Mouse (Mus musculus): ENCODE data around the gene Gucy2c. TPM values are rescaled to one million over a fixed set of nuclear protein-coding genes. Genes with fewer than 3 reads are reported as not detected.

Gene Gucy2c
- polyA plus RNA-seq, 1 experiment from 2014 or later, result 0.04 TPM

GRCm38 (mm10) chr6:136660831-136661705 is 120.5 kb downstream of the Gucy2c start:
- peak overlapping the region; percentile 87 for H3K4me2 ChIP-seq
- ATAC-seq (ENCODE audit: extremely low read depth, insufficient number of reproducible peaks, low FRiP score, low TSS enrichment), result no peak
- peaks cover 16% of the 10 kb centered on the region for H3K4me1 ChIP-seq
- no peak overlapping the region for H3K27ac ChIP-seq (replicated peaks)
- 14% methylated on average over 34 of the region's 34 CpGs for WGBS
- H3K27me3 ChIP-seq (replicated peaks), result peaks cover 35% of the 10 kb centered on the region
- no peaks in the 10 kb centered on the region for H3K36me3 ChIP-seq
- peak overlapping the region; percentile 52 for H3K4me3 ChIP-seq
- H3K9me3 ChIP-seq, result no peaks in the 10 kb centered on the region
- H3K9ac ChIP-seq, result peak overlapping the region; percentile 79

- no peak overlapping the region for H3K4me2 ChIP-seq
- no peaks in the 10 kb centered on the region for H3K36me3 ChIP-seq
- H3K4me1 ChIP-seq, result peaks cover 20% of the 10 kb centered on the region
- H3K4me3 ChIP-seq, result no peak overlapping the region
- WGBS, result 85% methylated on average over 9 of the region's 9 CpGs
- no peaks in the 10 kb centered on the region for H3K9me3 ChIP-seq
- no peak overlapping the region for H3K9ac ChIP-seq
- peaks cover 35% of the 10 kb centered on the region for H3K27me3 ChIP-seq (replicated peaks)
- H3K27ac ChIP-seq (replicated peaks), result no peak overlapping the region
- no peak for ATAC-seq (ENCODE audit: extremely low read depth, insufficient number of reproducible peaks, low FRiP score, low TSS enrichment)
These were observed 122.3 kb downstream of the Gucy2c start for GRCm38 (mm10) chr6:136659226-136659625.

- Histone ChIP-seq H3K9ac (no peak overlapping the region), H3K4me3 (no peak overlapping the region), H3K36me3 (no peaks in the 10 kb centered on the region), H3K27ac (replicated peaks) (no peak overlapping the region), H3K4me1 (peaks cover 21% of the 10 kb centered on the region), H3K4me2 (no peak overlapping the region), H3K27me3 (replicated peaks) (peaks cover 35% of the 10 kb centered on the region), H3K9me3 (no peaks in the 10 kb centered on the region)
- WGBS, result 63% methylated on average over 4 of the region's 4 CpGs
- ATAC-seq (ENCODE audit: extremely low read depth, insufficient number of reproducible peaks, low FRiP score, low TSS enrichment), result no peak
These were observed 123.3 kb downstream of the Gucy2c start for GRCm38 (mm10) chr6:136658303-136658702.

GRCm38 (mm10) chr6:136655786-136656185 is 125.8 kb downstream of the Gucy2c start:
- Histone ChIP-seq H3K27me3 (replicated peaks) (peaks cover 16% of the 10 kb centered on the region), H3K9ac (0 out of 2 replicates have a peak overlapping the region, but pooled peaks have one; percentile 37), H3K4me1 (peaks cover 17% of the 10 kb centered on the region), H3K4me2 (peak overlapping the region; percentile 45), H3K27ac (replicated peaks) (no peak overlapping the region), H3K36me3 (no peaks in the 10 kb centered on the region), H3K4me3 (peak overlapping the region; percentile 16), H3K9me3 (no peaks in the 10 kb centered on the region)
- 50% methylated on average over 11 of the region's 11 CpGs for WGBS
- ATAC-seq (ENCODE audit: extremely low read depth, insufficient number of reproducible peaks, low FRiP score, low TSS enrichment), result no peak

- H3K4me1 ChIP-seq, result peaks cover 16% of the 10 kb centered on the region
- H3K4me3 ChIP-seq, result no peak overlapping the region
- H3K27me3 ChIP-seq (replicated peaks), result peaks cover 4% of the 10 kb centered on the region; the same call in 1 of the 2 replicates
- WGBS, result 94% methylated on average over 20 of the region's 20 CpGs
- no peaks in the 10 kb centered on the region for H3K9me3 ChIP-seq
- H3K36me3 ChIP-seq, result no peaks in the 10 kb centered on the region
- H3K9ac ChIP-seq, result no peak overlapping the region
- H3K4me2 ChIP-seq, result no peak overlapping the region
- no peak overlapping the region for H3K27ac ChIP-seq (replicated peaks)
- ATAC-seq (ENCODE audit: extremely low read depth, insufficient number of reproducible peaks, low FRiP score, low TSS enrichment), result no peak
These were observed 127.1 kb downstream of the Gucy2c start for GRCm38 (mm10) chr6:136654470-136654869.

- H3K27me3 ChIP-seq (replicated peaks), result peaks cover 4% of the 10 kb centered on the region; the same call in 1 of the 2 replicates
- H3K9me3 ChIP-seq, result no peaks in the 10 kb centered on the region
- no peaks in the 10 kb centered on the region for H3K36me3 ChIP-seq
- no peak overlapping the region for H3K4me3 ChIP-seq
- WGBS, result 34% methylated on average over 5 of the region's 5 CpGs
- no peak overlapping the region for H3K27ac ChIP-seq (replicated peaks)
- H3K4me2 ChIP-seq, result no peak overlapping the region
- ATAC-seq (ENCODE audit: extremely low read depth, insufficient number of reproducible peaks, low FRiP score, low TSS enrichment), result no peak
- H3K4me1 ChIP-seq, result peaks cover 16% of the 10 kb centered on the region
- H3K9ac ChIP-seq, result no peak overlapping the region
These were observed 128.2 kb downstream of the Gucy2c start for GRCm38 (mm10) chr6:136653331-136653730.

GRCm38 (mm10) chr6:136650664-136651063 is 130.9 kb downstream of the Gucy2c start:
- Histone ChIP-seq H3K9ac (no peak overlapping the region), H3K27me3 (replicated peaks) (peaks cover 4% of the 10 kb centered on the region; the same call in 1 of the 2 replicates), H3K4me1 (peaks cover 14% of the 10 kb centered on the region), H3K27ac (replicated peaks) (no peak overlapping the region), H3K9me3 (no peaks in the 10 kb centered on the region), H3K4me3 (no peak overlapping the region), H3K4me2 (no peak overlapping the region), H3K36me3 (no peaks in the 10 kb centered on the region)
- ATAC-seq (ENCODE audit: extremely low read depth, insufficient number of reproducible peaks, low FRiP score, low TSS enrichment), result no peak
- WGBS, result 83% methylated on average over 8 of the region's 8 CpGs

- H3K4me2 ChIP-seq, result no peak overlapping the region
- WGBS, result 61% methylated on average over 10 of the region's 10 CpGs
- peaks cover 4% of the 10 kb centered on the region; the same call in 1 of the 2 replicates for H3K27me3 ChIP-seq (replicated peaks)
- peaks cover 6% of the 10 kb centered on the region for H3K9me3 ChIP-seq
- H3K4me3 ChIP-seq, result no peak overlapping the region
- ATAC-seq (ENCODE audit: extremely low read depth, insufficient number of reproducible peaks, low FRiP score, low TSS enrichment), result no peak
- H3K9ac ChIP-seq, result no peak overlapping the region
- H3K4me1 ChIP-seq, result peaks cover 4% of the 10 kb centered on the region
- no peak overlapping the region for H3K27ac ChIP-seq (replicated peaks)
- H3K36me3 ChIP-seq, result no peaks in the 10 kb centered on the region
These were observed 134.1 kb downstream of the Gucy2c start for GRCm38 (mm10) chr6:136647455-136647861.

Small RNAs within 50 kb of the gene (microRNA-seq; reads per million reads assigned to microRNA genes)
- not detected for gene Gm44364

Other genes starting within 250 kb of the Gucy2c start
- 6.3 TPM in 2 replicates for gene Plbd1, start 119.8 kb downstream of the Gucy2c start, polyA plus RNA-seq (2015; fragmentation: Nextera tagmentation; extraction: Ambion mirVana)
- gene Hist4h4, start 22.6 kb upstream of the Gucy2c start, polyA plus RNA-seq (2015; fragmentation: Nextera tagmentation; extraction: Ambion mirVana), result 0.11 and 0.34 TPM in 2 replicates
- 75.2 and 81.2 TPM in 2 replicates for gene H2afj, start 26.5 kb upstream of the Gucy2c start, polyA plus RNA-seq (2015; fragmentation: Nextera tagmentation; extraction: Ambion mirVana)
- gene BC049715, start 45.9 kb upstream of the Gucy2c start, polyA plus RNA-seq (2015; fragmentation: Nextera tagmentation; extraction: Ambion mirVana), result 1.2 and 1.9 TPM in 2 replicates
- 70.6 and 71.1 TPM in 2 replicates for gene Wbp11, start 46.5 kb upstream of the Gucy2c start, polyA plus RNA-seq (2015; fragmentation: Nextera tagmentation; extraction: Ambion mirVana)
- 0.20 TPM in 1 of 2 replicates, not detected in the other for gene Smco3, start 53.7 kb upstream of the Gucy2c start, polyA plus RNA-seq (2015; fragmentation: Nextera tagmentation; extraction: Ambion mirVana)
- gene Art4, start 76.0 kb upstream of the Gucy2c start, polyA plus RNA-seq (2015; fragmentation: Nextera tagmentation; extraction: Ambion mirVana), result 13.3 and 15.6 TPM in 2 replicates
- 290 and 310 TPM in 2 replicates for gene Mgp, start 94.1 kb upstream of the Gucy2c start, polyA plus RNA-seq (2015; fragmentation: Nextera tagmentation; extraction: Ambion mirVana)
- 0.80 and 0.96 TPM in 2 replicates for gene Erp27, start 140.4 kb upstream of the Gucy2c start, polyA plus RNA-seq (2015; fragmentation: Nextera tagmentation; extraction: Ambion mirVana)
- 0.36 TPM in 1 of 2 replicates, not detected in the other for gene Pde6h, start 142.1 kb upstream of the Gucy2c start, polyA plus RNA-seq (2015; fragmentation: Nextera tagmentation; extraction: Ambion mirVana)
- 85.1 and 86.5 TPM in 2 replicates for gene Arhgdib, start 160.1 kb upstream of the Gucy2c start, polyA plus RNA-seq (2015; fragmentation: Nextera tagmentation; extraction: Ambion mirVana)